Mouse (Mus musculus) lung, embryonic 16.5 days (tissue): ENCODE measurements around the gene Rnf26. TPM values are rescaled to one million over a fixed set of nuclear protein-coding genes. Genes with fewer than 3 reads are reported as not detected.
A peak's percentile ranks its signal among the peaks of the same experiment; 100 is the strongest.

Source experiments
- ATAC-seq: fragments of 200-750 bp; cut with Nextera tagmentation; 2 replicates; pipeline ENCODE4 v1.8.0; 2017; ENCODE audit warnings: low read depth, mild to moderate bottlenecking, moderate library complexity
- H3K27ac ChIP-seq: fragments of 300-500 bp; sonication (generic); 2 replicates; pipeline ENCODE4 v1.5.1; 2014; ENCODE audit warnings: mild to moderate bottlenecking, control low read depth, low read length
- H3K27me3 ChIP-seq: fragments of 300-500 bp; sonication (generic); 2 replicates; pipeline ENCODE4 v1.6.1; 2014; ENCODE audit warnings: low read depth, low read length, mixed read lengths; ENCODE audit not compliant: control insufficient read depth, insufficient read depth
- H3K36me3 ChIP-seq: fragments of 300-500 bp; sonication (generic); 2 replicates; pipeline ENCODE4 v1.6.1; 2014; ENCODE audit warnings: low read length; ENCODE audit not compliant: control insufficient read depth, insufficient read depth
- H3K4me1 ChIP-seq: fragments of 300-500 bp; sonication (generic); replicated peaks from 2 replicates; pipeline ENCODE4 v1.6.1; 2014; ENCODE audit warnings: low read length, mixed read lengths; ENCODE audit not compliant: control insufficient read depth, insufficient read depth
- H3K4me2 ChIP-seq: fragments of 300-500 bp; sonication (generic); 2 replicates; pipeline ENCODE4 v1.6.1; 2014; ENCODE audit warnings: low read depth, low read length, control low read depth
- H3K4me3 ChIP-seq: fragments of 300-500 bp; sonication (generic); 2 replicates; pipeline ENCODE4 v1.5.1; 2014; ENCODE audit warnings: mild to moderate bottlenecking, low read length, control low read depth
- H3K9ac ChIP-seq: fragments of 300-500 bp; sonication (generic); 2 replicates; pipeline ENCODE4 v1.6.1; 2014; ENCODE audit warnings: low read length, control low read depth
- H3K9me3 ChIP-seq: fragments of 300-500 bp; sonication (generic); 2 replicates; pipeline ENCODE4 v1.6.1; 2016; ENCODE audit warnings: low read length; ENCODE audit not compliant: control insufficient read depth
- WGBS: fragments of 180-500 bp; shearing (Covaris S2); extraction: QIAGEN DNeasy Blood & Tissue Kit; methylation state at CpG from one replicate; pipeline ENCODE4 v1.1.7; 2014; 5-methylcytosine and 5-hydroxymethylcytosine counted together
- polyA plus RNA-seq: library from polyadenylated mRNA; unstranded; fragments of >200 nt; fragmentation: Nextera tagmentation; extraction: Ambion mirVana; gene quantifications from 2 replicates; pipeline ENCODE4 v1.2.1, GENCODE M21; 2015

The Rnf26 gene
- polyA plus RNA-seq, 1 experiment from 2014 or later, result 63.8 TPM

DNA sequence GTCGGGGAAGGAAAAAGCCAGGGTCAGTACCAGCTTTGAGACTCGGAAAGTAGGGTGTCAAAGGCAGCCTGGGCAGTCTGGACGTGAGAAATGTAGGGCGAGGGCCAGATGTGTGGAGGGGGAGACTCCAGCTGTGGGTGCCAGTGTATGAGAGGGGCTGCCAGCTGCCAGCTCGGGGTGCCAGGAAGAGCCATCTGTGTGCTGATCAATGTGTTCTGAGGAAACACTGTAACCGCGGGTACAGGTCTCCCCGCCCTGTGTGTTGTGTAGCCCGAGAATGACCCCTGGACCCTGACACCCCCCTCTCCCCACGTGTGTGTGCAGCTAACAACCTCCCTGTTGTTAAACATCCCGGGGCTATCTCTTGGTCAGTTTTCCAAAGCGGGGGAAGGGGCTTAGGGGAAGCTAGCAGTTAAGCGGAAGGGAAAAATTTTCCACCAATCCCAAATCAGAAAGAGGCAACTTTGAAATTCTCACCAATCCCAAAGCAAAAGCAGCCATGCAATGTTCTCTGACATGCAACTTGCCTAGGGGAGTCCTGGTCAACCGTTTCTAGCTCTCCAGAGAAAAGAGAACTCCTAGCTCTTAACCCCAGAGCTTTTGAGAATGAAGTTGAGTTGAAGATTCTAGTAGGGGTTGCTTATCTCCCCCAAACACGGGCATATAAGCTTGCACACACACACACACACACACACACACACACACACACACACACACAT is 45.9 kb downstream of the Rnf26 start:
- Histone ChIP-seq H3K36me3 (no peaks in the 10 kb centered on the region), H3K4me1 (peaks cover 9% of the 10 kb centered on the region), H3K9me3 (no peaks in the 10 kb centered on the region), H3K27ac (no peak overlapping the region), H3K9ac (peak overlapping the region; percentile 70), H3K4me2 (peak overlapping the region; percentile 93), H3K27me3 (peaks cover 6% of the 10 kb centered on the region), H3K4me3 (peak overlapping the region; percentile 57)
- peak; percentile 42 for ATAC-seq
- 5% methylated on average over 15 of the region's 15 CpGs for WGBS

- Histone ChIP-seq H3K9ac (peak within 1 kb of the TSS; percentile 70), H3K27ac (no peak within 1 kb of the TSS)
- 0% methylated on average over 34 of the region's 38 CpGs for WGBS
Measured at GRCm38 (mm10) chr9:44066785-44067225, 46.5 kb downstream of the Rnf26 start, which contains the start of gene Usp2. TSS of gene Usp2 (plus strand) at chr9:44067021.

DNA sequence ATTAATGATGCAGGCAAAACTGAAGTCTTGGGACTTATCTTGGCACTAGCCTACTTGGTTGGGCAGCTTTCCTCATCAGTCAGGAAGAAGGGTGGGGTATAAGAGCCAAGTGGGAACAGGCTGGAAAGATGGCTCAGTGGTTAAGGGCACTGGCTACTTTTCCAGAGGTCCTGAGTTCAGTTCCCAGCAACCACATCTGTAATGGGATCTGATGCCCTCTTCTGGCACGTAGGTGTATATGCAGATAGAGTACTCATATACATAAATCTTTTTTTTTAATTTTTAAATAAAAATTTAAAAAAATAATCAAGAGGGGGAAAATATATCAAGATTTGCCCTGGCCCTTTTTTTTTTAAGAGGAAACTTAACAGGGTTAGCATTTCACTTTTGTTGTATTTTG is 48.1 kb downstream of the Rnf26 start:
- Histone ChIP-seq H3K36me3 (no peaks in the 10 kb centered on the region), H3K4me1 (0 out of 2 replicates have a peak, but pooled peaks cover 4% of the 10 kb centered on the region), H3K9ac (no peak overlapping the region), H3K9me3 (no peaks in the 10 kb centered on the region), H3K4me2 (no peak overlapping the region), H3K27ac (no peak overlapping the region), H3K27me3 (peaks cover 3% of the 10 kb centered on the region; the same call in 1 of the 2 replicates), H3K4me3 (no peak overlapping the region)
- ATAC-seq, result no peak
- WGBS, result 13% methylated on average over 1 of the region's 1 CpGs

More at GRCm38 (mm10) chr9:44066785-44067225, 46.5 kb downstream of the Rnf26 start, which contains the start of gene Usp2:
- H3K9me3 ChIP-seq, result no peaks in the 10 kb centered on the region
- H3K4me3 ChIP-seq, result peak within 1 kb of the TSS; percentile 57
- peak within 1 kb of the TSS; percentile 93 for H3K4me2 ChIP-seq
- H3K27me3 ChIP-seq, result peaks cover 6% of the 10 kb centered on the region
- ATAC-seq, result peak; percentile 99
- H3K4me1 ChIP-seq, result peaks cover 6% of the 10 kb centered on the region
- no peaks in the 10 kb centered on the region for H3K36me3 ChIP-seq

DNA sequence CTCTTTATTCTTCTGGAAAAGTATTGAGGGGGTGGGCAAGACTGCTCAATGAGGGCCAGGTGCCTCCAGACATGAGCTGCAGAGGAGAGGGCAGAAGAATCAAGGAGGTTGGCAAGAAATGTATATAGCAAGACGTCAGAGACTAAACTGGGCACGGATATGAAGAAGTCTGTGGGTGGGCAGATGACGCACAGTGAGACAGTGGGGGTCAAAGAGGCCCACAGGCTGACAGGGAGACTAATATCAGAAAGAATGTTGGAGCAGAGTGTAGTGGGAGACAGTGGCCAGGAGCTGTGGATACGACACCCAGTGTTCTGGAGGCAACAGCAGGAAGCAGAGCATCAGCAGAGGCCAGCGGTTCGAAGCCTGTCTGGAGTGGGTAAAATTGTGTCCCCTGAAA is 54.7 kb downstream of the Rnf26 start:
- no peak overlapping the region for H3K4me3 ChIP-seq
- H3K36me3 ChIP-seq, result no peaks in the 10 kb centered on the region
- H3K27ac ChIP-seq, result no peak overlapping the region
- no peak for ATAC-seq
- H3K9me3 ChIP-seq, result no peaks in the 10 kb centered on the region
- H3K27me3 ChIP-seq, result no peaks in the 10 kb centered on the region
- WGBS, result 72% methylated on average over 6 of the region's 6 CpGs
- no peak overlapping the region for H3K9ac ChIP-seq
- no peaks in the 10 kb centered on the region for H3K4me1 ChIP-seq
- no peak overlapping the region for H3K4me2 ChIP-seq

DNA sequence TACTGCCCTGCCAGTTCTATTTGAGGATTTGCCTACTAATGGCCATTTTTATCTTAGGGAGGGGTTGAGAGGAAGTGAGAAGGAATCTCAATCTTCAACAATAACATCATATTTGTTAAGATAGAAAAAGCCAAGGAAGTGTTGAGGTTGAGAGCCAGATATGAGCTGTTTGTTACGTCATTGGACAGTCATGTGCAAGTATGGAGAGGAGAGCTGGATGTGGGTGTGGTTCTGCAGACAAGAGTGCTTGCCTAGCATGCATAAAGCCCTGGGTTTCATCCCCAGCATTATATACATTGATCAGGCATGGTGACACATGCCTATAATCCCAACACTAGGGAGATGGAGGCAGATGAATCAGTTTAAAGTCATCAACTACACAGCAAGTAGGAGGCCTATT is 59.4 kb downstream of the Rnf26 start:
- H3K27ac ChIP-seq, result no peak overlapping the region
- no peaks in the 10 kb centered on the region for H3K4me1 ChIP-seq
- 26% methylated on average over 1 of the region's 1 CpGs for WGBS
- no peak overlapping the region for H3K4me2 ChIP-seq
- no peak for ATAC-seq
- H3K9ac ChIP-seq, result no peak overlapping the region
- no peaks in the 10 kb centered on the region for H3K9me3 ChIP-seq
- no peaks in the 10 kb centered on the region for H3K36me3 ChIP-seq
- H3K4me3 ChIP-seq, result no peak overlapping the region
- no peaks in the 10 kb centered on the region for H3K27me3 ChIP-seq

DNA sequence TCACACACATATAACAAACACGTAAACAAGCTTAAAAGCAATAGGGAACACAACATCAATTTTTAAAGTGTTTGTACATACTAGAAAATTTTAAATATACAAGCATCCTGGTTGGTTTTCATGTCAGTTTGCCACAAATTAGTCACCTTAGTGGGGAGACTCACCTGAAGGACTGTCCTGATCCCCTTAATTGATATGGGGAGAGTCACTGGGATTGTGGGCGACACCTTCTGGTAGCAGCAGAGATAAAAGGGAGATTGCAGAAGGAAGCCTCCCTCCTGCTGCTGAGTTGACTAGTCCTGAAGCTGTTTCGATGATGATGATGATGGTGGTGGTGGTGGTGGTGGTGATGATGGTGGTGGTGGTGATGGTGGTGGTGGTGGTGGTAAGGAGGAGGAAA is 60.5 kb downstream of the Rnf26 start:
- H3K9ac ChIP-seq, result no peak overlapping the region
- H3K36me3 ChIP-seq, result no peaks in the 10 kb centered on the region
- H3K9me3 ChIP-seq, result no peaks in the 10 kb centered on the region
- no peak overlapping the region for H3K27ac ChIP-seq
- H3K4me3 ChIP-seq, result no peak overlapping the region
- H3K4me2 ChIP-seq, result no peak overlapping the region
- WGBS, result 54% methylated on average over 3 of the region's 3 CpGs
- no peaks in the 10 kb centered on the region for H3K27me3 ChIP-seq
- no peaks in the 10 kb centered on the region for H3K4me1 ChIP-seq
- no peak for ATAC-seq

DNA sequence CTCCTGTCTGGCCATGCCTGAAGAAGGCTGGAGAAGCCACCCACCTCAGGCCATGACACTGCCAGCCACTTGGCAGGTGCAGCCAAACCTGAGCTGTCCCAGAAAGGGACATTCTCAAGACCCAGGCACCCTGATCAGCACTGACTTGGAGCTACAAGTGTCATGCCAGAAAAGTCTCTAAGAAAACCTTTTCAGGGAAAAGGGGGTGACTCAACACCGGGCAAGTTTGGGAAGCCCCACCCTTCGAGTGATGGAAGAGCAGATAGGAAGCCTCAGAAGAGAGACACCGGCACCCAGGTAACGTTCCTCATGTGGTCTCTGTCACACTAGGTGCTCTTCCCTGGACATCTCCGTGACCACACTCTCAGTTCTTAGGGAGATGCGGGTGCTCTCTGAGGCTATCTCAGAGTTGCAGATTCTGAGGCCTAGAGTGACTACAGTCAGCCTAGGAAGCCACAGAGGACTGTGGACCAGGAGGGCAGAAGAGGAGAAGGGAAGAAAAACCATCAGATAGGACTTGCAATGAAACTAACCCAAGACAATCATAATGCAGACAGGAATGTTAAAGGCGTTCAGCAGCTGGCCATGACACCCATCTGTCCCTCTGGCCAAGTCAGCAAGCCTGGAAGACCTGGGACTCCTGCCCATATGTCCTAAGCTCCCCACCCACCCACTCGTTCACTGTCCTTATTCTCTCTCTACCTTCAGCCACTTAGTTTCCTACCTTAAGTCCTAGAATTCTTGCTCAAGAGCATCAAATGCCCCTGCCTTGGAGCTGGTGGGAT is 63.7 kb downstream of the Rnf26 start:
- WGBS, result 84% methylated on average over 8 of the region's 8 CpGs

DNA sequence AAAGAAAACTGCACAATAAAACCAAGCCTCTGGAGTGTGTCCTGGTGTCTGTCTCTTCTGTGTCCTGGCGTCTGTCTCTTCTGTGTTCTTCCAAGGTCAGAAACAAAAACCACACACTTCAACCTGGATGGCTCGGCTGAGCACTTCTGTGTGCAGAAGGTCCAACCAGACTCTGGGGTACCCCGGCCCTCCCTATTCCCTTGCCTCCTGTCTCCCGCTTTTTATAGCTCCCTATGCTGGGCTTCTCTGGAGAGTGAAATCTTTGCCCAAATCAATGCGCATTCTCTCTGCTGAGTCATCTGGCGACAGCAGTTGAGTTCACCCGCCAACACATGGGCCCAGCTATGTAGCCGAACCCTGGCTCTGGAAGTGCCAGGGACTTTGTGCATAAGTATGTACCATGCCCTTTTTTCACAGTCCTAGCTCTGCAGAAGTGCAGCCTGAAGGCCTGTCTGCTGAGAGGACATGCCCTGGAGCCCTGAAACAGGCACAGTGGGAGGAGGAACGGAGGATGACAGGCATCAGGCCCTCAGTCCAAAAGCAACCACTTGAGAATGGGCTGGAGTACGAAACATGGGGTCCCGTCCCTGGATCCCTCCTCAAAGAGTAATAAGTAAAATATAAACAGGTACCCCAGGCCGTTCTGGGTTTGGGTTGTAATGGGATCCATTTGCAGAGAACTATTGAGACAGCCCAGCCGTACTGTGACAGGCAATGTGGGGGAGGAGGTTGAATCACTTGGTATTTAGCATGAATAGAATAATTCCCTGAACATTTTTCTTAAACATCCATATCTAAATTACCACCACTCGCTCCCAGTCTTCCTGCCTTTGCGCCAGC is 64.6 kb downstream of the Rnf26 start:
- 0 out of 2 replicates have a peak, but pooled peaks cover 2% of the 10 kb centered on the region for H3K4me1 ChIP-seq
- no peaks in the 10 kb centered on the region for H3K9me3 ChIP-seq
- no peak overlapping the region for H3K4me2 ChIP-seq
- no peaks in the 10 kb centered on the region for H3K36me3 ChIP-seq
- WGBS, result 58% methylated on average over 15 of the region's 15 CpGs
- H3K27ac ChIP-seq, result no peak overlapping the region
- H3K4me3 ChIP-seq, result no peak overlapping the region
- ATAC-seq, result no peak
- H3K27me3 ChIP-seq, result peaks cover 20% of the 10 kb centered on the region
- H3K9ac ChIP-seq, result no peak overlapping the region

More for the DNA sequence above, 63.7 kb downstream of the Rnf26 start:
- no peak overlapping the region for H3K4me2 ChIP-seq
- no peak overlapping the region for H3K27ac ChIP-seq
- no peak for ATAC-seq
- no peaks in the 10 kb centered on the region for H3K9me3 ChIP-seq
- no peaks in the 10 kb centered on the region for H3K36me3 ChIP-seq
- H3K4me3 ChIP-seq, result no peak overlapping the region
- peaks cover 12% of the 10 kb centered on the region for H3K27me3 ChIP-seq
- no peaks in the 10 kb centered on the region for H3K4me1 ChIP-seq
- H3K9ac ChIP-seq, result no peak overlapping the region
